Mouse (Mus musculus) brain, embryonic 14.5 days (tissue): Measurements from ENCODE around the gene Catsperg1.
A peak's percentile ranks its signal among the peaks of the same experiment; 100 is the strongest.

ENCODE experiments used
- CTCF ChIP-seq: fragments of 200-500 bp; IDR thresholded peaks from 2 replicates; pipeline ENCODE4 v1.5.1; 2012; ENCODE audit warnings: inconsistent platforms, mild to moderate bottlenecking, moderate library complexity, borderline replicate concordance; ENCODE audit not compliant: insufficient read depth, insufficient read length; ENCODE audit errors: extremely low read depth
- POLR2A ChIP-seq: fragments of 200-500 bp; IDR thresholded peaks from 2 replicates; pipeline ENCODE4 v1.6.1; 2012; ENCODE audit warnings: mild to moderate bottlenecking, inconsistent platforms, borderline replicate concordance; ENCODE audit not compliant: poor library complexity, insufficient read depth, insufficient read length, severe bottlenecking; ENCODE audit errors: extremely low read depth

DNA sequence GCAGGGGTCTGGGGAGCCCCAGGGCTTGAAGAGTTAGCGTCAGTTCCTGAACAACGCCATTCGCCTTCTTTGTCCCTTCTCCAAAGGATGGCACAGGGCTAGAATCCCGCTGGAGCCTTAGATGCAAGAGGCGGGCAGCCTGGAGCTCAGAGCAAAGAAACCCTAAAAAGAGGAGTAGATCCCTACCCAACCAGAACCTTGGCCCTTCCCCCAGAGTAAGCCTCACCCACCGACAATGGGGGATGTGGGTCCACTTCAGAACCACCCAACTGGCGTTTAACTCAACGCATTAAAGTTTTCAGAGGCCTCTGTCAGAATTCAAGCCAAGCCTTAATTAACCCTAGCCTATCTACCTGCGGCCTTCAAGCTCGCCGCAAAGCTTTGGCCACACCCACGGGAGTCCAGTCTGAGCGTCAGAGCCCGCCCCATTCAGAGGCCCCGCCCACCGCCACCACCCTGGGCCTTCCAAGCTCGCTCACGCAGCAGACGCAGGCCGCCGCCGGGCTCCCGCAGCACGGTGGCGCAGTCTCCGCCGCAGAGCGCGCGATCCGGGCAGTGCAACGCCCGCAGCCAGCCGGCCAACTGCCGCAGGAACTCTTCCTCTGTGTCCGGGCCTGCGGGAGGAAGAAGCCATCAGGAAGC is 58.5 kb downstream of the Catsperg1 start:
- no peak; the same call in 1 of the 2 replicates for TF ChIP-seq CTCF
- peak; percentile 71 for TF ChIP-seq POLR2A
